Mouse (Mus musculus) neural tube, embryonic 11.5 days (tissue): ENCODE results near the gene Sorbs1. TPM values are rescaled to one million over a fixed set of nuclear protein-coding genes. Genes with fewer than 3 reads are reported as not detected.

Source experiments
- ATAC-seq: fragments of 200-750 bp; cut with Nextera tagmentation; 2 replicates; pipeline ENCODE4 v1.8.0; 2017; ENCODE audit warnings: moderate number of reproducible peaks, mild to moderate bottlenecking, moderate TSS enrichment, moderate library complexity; ENCODE audit not compliant: insufficient read depth, low FRiP score, low TSS enrichment
- DNase-seq: peaks from one replicate; pipeline ENCODE4 v3.0.0-alpha.2; 2015; ENCODE audit warnings: low spot score
- H3K27ac ChIP-seq: fragments of 300-500 bp; sonication (generic); 2 replicates; pipeline ENCODE4 v1.5.1; 2014; ENCODE audit warnings: low read depth, mild to moderate bottlenecking, low read length
- H3K27me3 ChIP-seq: fragments of 300-500 bp; sonication (generic); 2 replicates; pipeline ENCODE4 v1.6.1; 2014; ENCODE audit warnings: mild to moderate bottlenecking, low read length, mixed read lengths; ENCODE audit not compliant: control insufficient read depth, insufficient read depth
- H3K36me3 ChIP-seq: fragments of 300-500 bp; sonication (generic); 2 replicates; pipeline ENCODE4 v1.6.1; 2014; ENCODE audit warnings: mild to moderate bottlenecking, low read length, moderate library complexity, mixed read lengths; ENCODE audit not compliant: control insufficient read depth, insufficient read depth
- H3K4me1 ChIP-seq: fragments of 300-500 bp; sonication (generic); 2 replicates; pipeline ENCODE4 v1.6.1; 2014; ENCODE audit warnings: low read length, mixed read lengths; ENCODE audit not compliant: control insufficient read depth, insufficient read depth
- H3K4me2 ChIP-seq: fragments of 300-500 bp; sonication (generic); 2 replicates; pipeline ENCODE4 v1.6.1; 2014; ENCODE audit warnings: low read depth, mild to moderate bottlenecking, moderate library complexity
- H3K4me3 ChIP-seq: fragments of 300-500 bp; sonication (generic); 2 replicates; pipeline ENCODE4 v1.5.1; 2014; ENCODE audit warnings: low read depth, low read length
- H3K9ac ChIP-seq: fragments of 300-500 bp; sonication (generic); 2 replicates; pipeline ENCODE4 v1.6.1; 2014; ENCODE audit warnings: mild to moderate bottlenecking, low read length
- H3K9me3 ChIP-seq: fragments of 300-500 bp; sonication (generic); 2 replicates; pipeline ENCODE4 v1.6.1; 2016; ENCODE audit warnings: low read length; ENCODE audit not compliant: control insufficient read depth
- WGBS: fragments of 180-500 bp; shearing (Covaris S2); extraction: QIAGEN DNeasy Blood & Tissue Kit; methylation state at CpG from one replicate; pipeline ENCODE4 v1.1.7; 2014; 5-methylcytosine and 5-hydroxymethylcytosine counted together
- polyA plus RNA-seq: library from polyadenylated mRNA; unstranded; fragments of >200 nt; fragmentation: Nextera tagmentation; extraction: Ambion mirVana; gene quantifications from 2 replicates; pipeline ENCODE4 v1.2.1, GENCODE M21; 2014

Gene Sorbs1
- polyA plus RNA-seq, 1 experiment from 2014 or later: 91.2 TPM

- WGBS: 73% methylated on average over 3 of the region's 3 CpGs
- Histone ChIP-seq H3K27ac (no peak overlapping the region), H3K4me3 (no peak overlapping the region), H3K36me3 (no peaks in the 10 kb centered on the region), H3K4me1 (no peaks in the 10 kb centered on the region), H3K4me2 (no peak overlapping the region), H3K9me3 (no peaks in the 10 kb centered on the region), H3K27me3 (no peaks in the 10 kb centered on the region), H3K9ac (no peak overlapping the region)
- no peak for ATAC-seq
- DNase-seq: no peak
These were observed 132.9 kb downstream of the Sorbs1 start for GRCm38 (mm10) chr19:40380656-40381055.

- Histone ChIP-seq H3K27me3 (no peaks in the 10 kb centered on the region), H3K9me3 (no peaks in the 10 kb centered on the region), H3K27ac (no peak overlapping the region), H3K4me1 (no peaks in the 10 kb centered on the region), H3K4me2 (no peak overlapping the region), H3K36me3 (no peaks in the 10 kb centered on the region), H3K9ac (no peak overlapping the region), H3K4me3 (no peak overlapping the region)
- WGBS: 70% methylated on average over 6 of the region's 6 CpGs
- no peak for DNase-seq
- no peak for ATAC-seq
These were observed 133.6 kb downstream of the Sorbs1 start for GRCm38 (mm10) chr19:40380005-40380404.

- ATAC-seq (no peak), DNase-seq (no peak)
- no peak overlapping the region for H3K4me2 ChIP-seq
- H3K9ac ChIP-seq: no peak overlapping the region
- no peak overlapping the region for H3K4me3 ChIP-seq
- no peaks in the 10 kb centered on the region for H3K9me3 ChIP-seq
- H3K27ac ChIP-seq: no peak overlapping the region
- no peaks in the 10 kb centered on the region for H3K36me3 ChIP-seq
- 83% methylated on average over 4 of the region's 4 CpGs for WGBS
- no peaks in the 10 kb centered on the region for H3K27me3 ChIP-seq
- no peaks in the 10 kb centered on the region for H3K4me1 ChIP-seq
These were observed 134.5 kb downstream of the Sorbs1 start for GRCm38 (mm10) chr19:40379081-40379480.

DNA sequence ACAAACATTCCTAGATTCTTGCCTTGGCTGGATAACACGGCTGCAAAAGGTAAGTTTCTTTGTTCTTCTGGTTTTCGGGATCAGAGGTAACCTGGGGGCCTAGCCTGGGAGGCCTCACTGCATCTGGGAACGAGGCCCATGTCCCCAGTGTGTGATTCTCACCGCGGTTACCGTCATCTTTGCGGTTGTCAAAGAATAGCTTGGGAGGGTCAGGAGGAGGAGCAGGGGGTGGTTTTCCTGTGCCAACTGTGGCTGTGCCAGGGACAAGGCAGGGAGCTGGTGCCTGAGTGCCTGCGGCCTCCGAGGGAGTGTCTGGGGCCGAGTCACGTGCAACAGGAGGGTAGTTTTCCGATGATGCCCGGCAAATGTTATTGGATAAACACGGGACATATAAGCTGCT lies 135.9 kb downstream of the Sorbs1 start:
- H3K27me3 ChIP-seq: no peaks in the 10 kb centered on the region
- no peak overlapping the region for H3K27ac ChIP-seq
- no peak overlapping the region for H3K4me2 ChIP-seq
- no peaks in the 10 kb centered on the region for H3K36me3 ChIP-seq
- ATAC-seq (no peak), DNase-seq (no peak)
- no peak overlapping the region for H3K4me3 ChIP-seq
- no peaks in the 10 kb centered on the region for H3K9me3 ChIP-seq
- WGBS: 87% methylated on average over 14 of the region's 14 CpGs
- H3K9ac ChIP-seq: no peak overlapping the region
- H3K4me1 ChIP-seq: no peaks in the 10 kb centered on the region

GRCm38 (mm10) chr19:40376566-40377281 lies 136.9 kb downstream of the Sorbs1 start:
- Histone ChIP-seq H3K36me3 (no peaks in the 10 kb centered on the region), H3K4me3 (no peak overlapping the region), H3K4me2 (no peak overlapping the region), H3K9ac (no peak overlapping the region), H3K27ac (no peak overlapping the region), H3K9me3 (no peaks in the 10 kb centered on the region), H3K4me1 (no peaks in the 10 kb centered on the region), H3K27me3 (no peaks in the 10 kb centered on the region)
- 73% methylated on average over 21 of the region's 21 CpGs for WGBS
- DNase-seq (no peak), ATAC-seq (no peak)

DNA sequence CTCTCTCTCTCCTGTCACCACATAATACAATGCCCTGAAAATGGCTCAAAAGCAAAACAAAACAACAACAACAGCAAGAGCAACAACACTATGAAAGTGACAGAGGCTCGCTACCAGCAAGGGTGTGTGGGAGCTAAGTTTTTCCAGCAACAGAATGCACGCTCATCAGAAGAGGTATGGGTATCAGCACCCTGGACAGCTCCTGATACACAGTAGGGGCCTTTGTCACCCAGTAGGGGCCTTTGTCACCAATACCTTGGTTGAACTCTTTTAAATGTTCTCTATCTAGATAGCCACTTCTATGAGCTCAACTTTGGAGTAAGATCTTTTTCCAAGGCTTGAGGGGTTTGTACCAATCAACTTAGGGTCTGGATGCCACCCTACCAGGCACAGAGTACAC lies 138.9 kb downstream of the Sorbs1 start:
- Histone ChIP-seq H3K4me1 (no peaks in the 10 kb centered on the region), H3K4me2 (no peak overlapping the region), H3K9ac (no peak overlapping the region), H3K36me3 (no peaks in the 10 kb centered on the region), H3K27me3 (no peaks in the 10 kb centered on the region), H3K4me3 (no peak overlapping the region), H3K27ac (no peak overlapping the region), H3K9me3 (no peaks in the 10 kb centered on the region)
- no peak for ATAC-seq
- WGBS: 93% methylated on average over 2 of the region's 2 CpGs
- no peak for DNase-seq

DNA sequence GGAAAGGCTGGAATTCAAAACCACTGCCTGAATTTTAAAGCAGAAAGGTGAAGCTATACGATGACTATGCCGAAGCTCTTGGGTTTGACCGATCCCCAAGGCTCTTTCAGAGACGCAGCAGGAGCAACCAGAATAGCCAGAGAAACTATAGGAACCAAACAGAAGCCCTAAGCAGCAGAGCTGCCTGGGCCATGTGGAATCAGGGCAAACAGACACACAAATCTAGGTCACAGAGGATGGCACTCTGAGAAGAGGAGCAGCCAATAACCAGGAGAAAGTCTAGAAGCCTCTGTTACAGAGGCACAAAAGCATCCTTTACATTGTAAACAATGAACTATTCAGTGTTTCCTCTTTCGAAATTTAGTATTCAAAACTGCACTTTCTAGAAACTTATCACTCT lies 140.9 kb downstream of the Sorbs1 start:
- Histone ChIP-seq H3K27ac (no peak overlapping the region), H3K4me2 (no peak overlapping the region), H3K4me3 (no peak overlapping the region), H3K4me1 (no peaks in the 10 kb centered on the region), H3K27me3 (no peaks in the 10 kb centered on the region), H3K9ac (no peak overlapping the region), H3K9me3 (no peaks in the 10 kb centered on the region), H3K36me3 (no peaks in the 10 kb centered on the region)
- DNase-seq (no peak), ATAC-seq (no peak)
- 94% methylated on average over 5 of the region's 5 CpGs for WGBS

DNA sequence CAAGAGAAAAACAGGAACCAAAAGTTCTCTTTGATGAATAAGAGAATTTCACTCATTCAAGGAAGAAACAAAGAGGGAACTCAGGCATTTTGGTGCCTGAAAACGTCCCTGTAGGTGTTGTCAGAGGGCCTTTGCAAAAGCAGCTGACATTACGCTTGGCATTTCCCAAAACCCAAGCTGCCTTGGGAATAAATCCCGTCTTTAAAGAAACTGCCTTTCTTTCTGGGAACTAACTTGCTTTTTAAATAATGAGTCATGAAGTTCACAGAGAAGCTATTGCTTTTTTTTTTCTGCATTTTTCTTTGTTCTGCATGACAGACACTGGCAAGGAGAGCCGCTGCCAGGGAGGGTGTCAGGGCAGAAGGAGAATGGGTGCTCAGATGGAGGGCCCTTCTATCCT lies 141.7 kb downstream of the Sorbs1 start:
- Histone ChIP-seq H3K4me2 (no peak overlapping the region), H3K9me3 (no peaks in the 10 kb centered on the region), H3K27ac (no peak overlapping the region), H3K4me3 (no peak overlapping the region), H3K27me3 (no peaks in the 10 kb centered on the region), H3K9ac (no peak overlapping the region), H3K4me1 (no peaks in the 10 kb centered on the region), H3K36me3 (no peaks in the 10 kb centered on the region)
- ATAC-seq (no peak), DNase-seq (no peak)
- 79% methylated on average over 4 of the region's 4 CpGs for WGBS
